Mouse (Mus musculus) left cerebral cortex, postnatal 25 days (tissue): ENCODE measurements at regions not wholly inside any gene's neighbourhood (a gene's known extent, or its start where the extent isn't known, plus 50 kb on each side); places are given as distances from the start of the nearest gene placed in this dataset.

Experiments used
- DNase-seq, 2 experiments: peaks; one replicate each; pipeline ENCODE4 v3.0.0; 2022; ENCODE audit warnings: low spot score in 2 of 2, mixed read lengths in 1 of 2
- intact Hi-C: fragments of 180-260 bp; cut with DNase I; formaldehyde crosslinking; loops from one replicate; pipeline ENCODE4 v1.15.1; 2025

DNA sequence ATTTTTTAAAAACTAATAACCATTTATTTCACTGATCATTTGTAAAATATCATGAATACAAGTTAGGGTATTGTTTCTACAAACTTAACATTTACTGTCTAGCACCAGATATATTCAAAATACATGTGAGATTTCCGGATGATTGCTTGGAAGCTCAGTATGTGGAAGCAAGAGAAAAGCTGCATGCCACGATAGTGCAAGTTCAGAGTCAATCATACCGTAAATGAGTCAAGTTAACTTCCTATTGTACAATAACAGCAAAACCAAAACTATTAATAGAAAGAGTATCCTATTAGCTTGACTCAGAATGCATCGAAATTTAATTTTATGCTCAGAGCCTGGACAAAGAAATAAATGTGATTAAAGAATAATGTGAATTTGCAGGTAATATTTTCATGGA is 1284.6 kb upstream of the Cited2 start:
- DNase-seq = no peak
- intact Hi-C loops = no loop called here

DNA sequence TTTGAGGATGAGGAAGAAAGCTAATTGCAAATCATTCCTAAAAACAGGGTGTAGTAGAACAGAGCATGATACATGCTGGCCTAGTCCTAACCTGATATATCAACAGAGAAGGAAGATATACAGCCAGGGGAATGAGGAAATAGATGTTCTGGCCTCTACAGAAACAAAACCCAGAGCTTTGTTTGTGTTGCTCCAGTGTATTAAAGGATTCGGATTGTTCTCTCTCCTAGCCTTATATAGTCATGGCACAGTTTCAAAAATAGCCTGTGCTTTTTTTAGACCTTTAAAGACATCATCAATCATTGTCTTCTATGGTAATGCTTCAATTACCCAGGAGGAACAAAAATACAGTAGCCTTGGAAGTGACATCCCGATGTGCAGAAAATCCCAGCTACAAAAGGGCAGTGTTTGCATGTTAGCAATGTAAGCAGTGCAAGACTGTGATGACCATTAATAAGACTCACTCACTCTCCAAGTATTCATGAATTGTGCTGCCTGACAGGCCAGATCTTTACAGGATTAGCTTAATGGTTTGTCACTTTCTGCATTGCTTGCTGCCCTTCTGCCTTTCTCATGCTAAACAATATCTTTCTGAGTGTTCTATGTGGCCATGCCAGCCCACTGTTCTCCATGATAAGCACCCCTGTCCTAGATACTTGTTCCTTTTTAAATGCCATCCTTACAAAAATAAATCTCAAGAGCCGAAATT is 1281.9 kb upstream of the Cited2 start:
- DNase-seq = peak in 1 of 2 experiments; percentile 3
- intact Hi-C loops = no loop called here

DNA sequence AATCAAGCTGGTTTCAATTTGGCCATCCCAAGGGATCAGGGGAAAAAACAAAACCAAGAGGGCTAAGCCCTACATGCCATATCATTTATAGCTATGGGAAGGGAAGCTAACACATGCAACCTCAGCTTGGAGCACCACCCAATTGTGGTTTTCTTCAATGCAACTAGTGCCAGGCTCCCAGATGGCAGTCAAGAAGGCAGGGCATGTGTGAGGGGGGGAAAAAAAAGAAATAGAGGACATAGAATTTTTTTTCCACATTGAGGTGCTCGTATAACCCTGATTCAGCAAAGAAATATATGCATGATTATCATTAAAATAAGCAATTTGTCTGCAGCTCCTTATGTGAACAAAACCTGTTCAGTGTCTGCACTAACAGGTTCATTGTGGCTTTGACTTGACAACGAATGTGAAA is 1281.4 kb upstream of the Cited2 start:
- peak in 1 of 2 experiments; percentile 2 for DNase-seq
- intact Hi-C loops = no loop called here

DNA sequence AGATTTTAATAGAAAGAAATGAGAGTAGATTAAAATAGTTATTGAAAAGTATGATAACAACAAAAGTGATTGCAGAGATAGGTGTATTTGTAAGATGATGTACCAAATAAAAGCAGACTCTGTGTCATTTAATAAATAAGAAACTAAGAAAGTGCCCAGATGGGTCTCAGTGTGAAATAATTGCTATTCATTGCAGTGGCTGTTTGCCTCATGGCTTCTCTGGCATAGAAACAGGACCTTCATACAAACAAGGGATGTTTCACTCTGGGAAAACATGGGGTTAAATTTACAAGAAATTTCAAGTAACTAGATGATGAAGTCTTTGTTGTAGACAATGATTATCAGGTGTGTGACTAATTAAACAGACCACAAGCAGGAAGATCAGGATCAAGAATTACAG is 1279.1 kb upstream of the Cited2 start:
- intact Hi-C loops = no loop called here
- no peak for DNase-seq

DNA sequence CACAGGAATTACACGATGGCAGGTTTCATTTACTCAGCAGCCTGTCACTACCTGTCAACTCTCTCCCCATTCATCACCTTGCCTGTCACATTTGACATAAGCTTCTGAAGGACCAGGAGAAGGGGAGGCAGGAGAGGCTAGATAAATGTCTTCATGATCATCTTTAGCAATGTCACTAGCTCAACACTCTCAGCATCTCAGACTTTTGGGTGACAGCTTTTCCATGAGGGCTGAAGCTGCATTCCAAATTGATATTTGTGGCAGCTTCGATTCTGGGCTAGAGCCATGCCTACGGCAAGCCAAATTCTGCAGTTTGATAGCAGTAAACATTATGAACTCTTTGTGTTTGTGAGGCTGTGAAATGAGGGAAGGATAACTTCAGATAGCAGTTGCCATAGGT is 1255.1 kb upstream of the Cited2 start:
- DNase-seq = no peak
- intact Hi-C loops = no loop called here

DNA sequence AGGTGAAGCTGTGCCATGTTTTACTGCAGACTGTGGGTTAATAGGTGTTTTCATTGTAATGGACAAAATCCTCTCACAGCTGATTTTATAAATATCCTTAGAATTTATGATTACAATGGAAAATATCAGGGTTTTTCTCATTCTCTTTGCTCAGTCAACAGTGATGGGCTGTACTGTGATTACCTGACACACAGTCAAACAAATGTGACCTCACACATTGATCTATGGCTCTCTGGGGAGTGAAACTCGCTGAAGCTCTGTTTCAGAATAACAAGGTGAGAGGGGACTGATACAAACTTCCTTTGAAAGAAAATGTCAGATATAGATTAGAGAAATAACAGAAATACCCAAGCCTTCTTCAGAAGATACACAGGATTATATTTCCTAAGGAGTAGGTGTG is 1253.3 kb upstream of the Cited2 start:
- intact Hi-C loops = no loop called here
- no peak for DNase-seq

DNA sequence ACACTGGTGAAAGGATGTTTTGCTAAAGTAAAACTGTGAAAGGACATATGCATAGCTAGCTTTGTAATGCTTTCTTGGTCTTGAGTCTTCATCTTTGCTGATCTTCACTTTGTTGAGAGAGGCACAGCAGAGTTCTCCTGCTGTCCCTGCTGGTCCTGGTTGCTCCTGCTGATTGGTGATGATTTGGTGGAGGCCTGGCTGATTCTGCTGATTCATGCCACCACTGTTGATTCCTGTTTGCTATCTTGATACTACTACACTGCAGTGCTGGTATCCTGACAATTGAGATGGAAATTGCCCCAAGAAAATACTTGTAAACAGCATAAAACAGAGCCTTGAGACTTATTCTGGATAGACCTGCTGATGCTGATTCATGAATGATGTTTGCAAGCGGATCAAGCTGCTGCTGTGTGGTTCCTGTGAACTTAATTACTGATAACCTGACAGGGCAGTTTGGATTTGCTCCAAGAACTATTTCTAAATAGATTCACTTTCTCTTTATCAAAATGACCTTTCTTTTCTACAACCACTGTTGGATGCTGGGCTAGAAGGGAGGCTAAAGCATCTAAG is 1249.0 kb upstream of the Cited2 start:
- DNase-seq = no peak
- intact Hi-C loops = no loop called here

DNA sequence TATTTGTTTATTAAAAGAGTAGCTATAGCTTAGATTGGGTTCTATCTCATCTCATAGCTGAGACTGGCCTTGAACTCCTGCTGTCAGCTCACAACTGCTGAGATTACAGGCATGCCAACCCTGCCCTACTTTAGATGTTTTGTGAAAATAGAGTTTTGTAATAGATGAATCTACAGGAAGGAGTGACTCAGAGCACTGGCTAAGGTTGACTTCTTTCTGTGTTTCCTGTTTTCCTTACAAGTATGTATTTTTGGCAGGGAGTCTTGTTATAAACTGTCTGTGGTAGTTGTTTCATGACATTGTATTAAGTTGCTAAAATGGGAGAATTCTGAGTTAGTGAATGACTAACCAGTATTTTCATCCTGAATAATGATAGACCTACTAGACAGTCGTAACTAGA is 1224.4 kb upstream of the Cited2 start:
- no peak for DNase-seq

DNA sequence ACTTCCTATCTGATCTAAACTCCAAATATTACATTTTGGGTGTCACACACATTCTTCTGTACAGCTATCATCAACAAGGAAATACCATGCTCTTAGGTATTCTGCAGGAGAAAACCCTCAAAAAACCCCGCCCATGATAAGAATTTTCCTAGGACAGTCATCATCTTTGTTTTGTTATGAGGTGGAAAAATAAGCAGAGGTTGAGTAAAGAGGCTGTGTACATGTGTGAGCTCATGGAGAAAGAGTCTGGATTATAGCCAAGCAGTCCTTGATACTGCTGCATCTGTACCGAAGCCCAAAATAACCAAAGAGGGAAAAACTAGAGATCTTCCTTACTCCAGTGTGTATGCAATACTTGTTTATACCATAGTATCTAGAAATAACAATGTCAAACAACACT is 1215.3 kb upstream of the Cited2 start:
- intact Hi-C loops = no loop called here
- DNase-seq = no peak

More for the DNA sequence above, 1224.4 kb upstream of the Cited2 start:
- intact Hi-C loops = no loop called here

DNA sequence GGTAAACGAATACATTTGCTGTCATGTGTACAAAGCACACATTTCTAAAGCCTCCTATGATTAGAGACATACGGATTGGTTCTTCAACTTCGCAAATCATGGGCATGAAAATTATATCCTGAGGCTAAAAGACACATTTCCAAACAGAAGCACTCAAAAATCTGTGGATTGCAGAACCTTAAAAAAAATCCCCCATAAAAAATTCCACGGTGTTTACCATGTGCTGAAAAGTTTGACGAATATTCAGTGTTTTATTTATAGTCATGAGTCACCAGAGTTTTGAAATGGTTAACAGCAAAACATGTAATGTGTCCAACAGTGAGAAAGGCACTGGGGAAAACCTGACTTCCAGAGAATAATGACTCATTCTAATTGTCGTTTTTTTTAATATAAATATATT is 1214.9 kb upstream of the Cited2 start:
- intact Hi-C loops = no loop called here
- DNase-seq = no peak

DNA sequence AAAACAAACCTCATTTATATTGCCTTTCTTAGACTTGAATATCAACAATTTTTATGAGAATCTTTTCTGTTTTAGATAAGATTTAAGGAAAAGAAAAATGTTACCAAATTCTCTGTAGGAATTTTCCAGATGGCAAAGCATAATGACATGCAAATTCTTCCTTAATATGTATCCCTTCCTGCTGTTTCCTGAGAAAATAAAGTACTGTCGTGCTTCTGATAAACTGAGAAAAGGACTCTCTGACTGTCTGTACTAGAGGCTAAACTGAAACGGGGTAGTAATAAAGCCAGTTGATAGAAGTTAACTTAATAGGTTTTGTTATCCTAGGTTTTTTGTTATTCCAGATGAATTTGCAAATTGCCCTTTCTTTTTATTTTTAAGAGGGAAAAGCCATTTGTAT is 1208.4 kb upstream of the Cited2 start:
- DNase-seq = peak in 1 of 2 experiments; percentile 20
- intact Hi-C loops = no loop called here

DNA sequence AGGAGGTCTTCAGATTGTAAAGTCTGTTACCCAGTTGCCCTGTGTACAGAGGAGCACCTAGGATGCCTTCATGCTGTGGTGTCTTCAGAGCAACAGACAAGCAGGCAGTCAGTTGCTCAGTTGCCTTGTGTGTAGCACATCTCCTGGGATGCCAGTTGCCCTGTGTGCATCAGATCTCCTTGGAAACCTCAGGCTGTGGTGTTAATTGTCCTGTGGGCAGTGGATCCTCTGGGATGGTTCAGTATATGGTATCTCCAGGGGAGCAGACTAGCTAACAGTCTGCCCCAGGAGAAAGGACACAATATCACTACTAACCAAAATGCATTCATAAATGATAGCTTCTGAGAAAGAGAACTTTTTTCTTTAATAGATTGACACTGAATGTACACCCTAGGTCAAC is 1201.1 kb upstream of the Cited2 start:
- no peak for DNase-seq
- intact Hi-C loops = loop anchor here (5.0 to 10.0 kb wide), 2 partner anchors 55 to 1203 kb away; partner anchors contain the start of gene Cited2

DNA sequence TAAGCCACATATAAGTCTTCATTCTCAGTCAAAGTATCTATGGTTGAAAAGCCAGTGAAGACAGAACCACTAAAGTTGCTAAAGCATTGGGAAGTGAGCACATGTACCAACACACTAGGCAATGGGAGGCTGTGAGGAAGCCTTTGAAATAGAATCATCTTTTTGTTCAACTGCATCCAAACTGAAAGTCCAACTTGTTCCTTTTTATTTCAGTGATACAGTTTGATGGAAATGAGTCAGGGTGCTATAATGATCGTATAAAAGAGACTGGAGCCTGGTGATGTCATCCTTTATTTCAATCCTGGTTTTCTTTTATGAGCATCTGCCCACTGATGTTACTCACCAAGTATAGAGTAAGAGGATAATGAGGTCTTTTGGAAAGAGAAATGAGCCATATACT is 1198.9 kb upstream of the Cited2 start:
- DNase-seq = peak in 1 of 2 experiments; percentile 66
- intact Hi-C loops = loop anchor here (5.0 to 10.0 kb wide), 2 partner anchors 53 to 1201 kb away; partner anchors contain the start of gene Cited2

DNA sequence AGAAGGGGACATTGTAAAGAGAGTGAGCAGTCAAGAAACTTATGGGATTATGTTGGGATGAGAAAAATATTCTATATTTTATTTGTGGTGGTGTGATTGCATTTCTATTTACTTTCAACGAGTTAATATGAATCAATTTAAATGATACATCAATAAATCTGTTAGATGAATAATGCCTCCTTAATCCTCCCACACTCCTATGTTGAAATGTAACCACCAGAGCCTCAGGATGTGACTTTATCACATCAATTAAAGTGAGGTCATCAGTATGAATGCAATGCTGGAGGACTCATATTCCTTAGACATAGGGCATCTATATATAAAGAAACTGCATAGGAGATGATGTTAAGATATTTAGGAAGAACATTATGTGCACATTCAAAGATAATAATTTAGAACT is 1195.3 kb upstream of the Cited2 start:
- no peak for DNase-seq
- intact Hi-C loops = loop anchor here (10.0 kb wide), 1 partner anchor 1197 kb away; the partner anchor contains the start of gene Cited2

DNA sequence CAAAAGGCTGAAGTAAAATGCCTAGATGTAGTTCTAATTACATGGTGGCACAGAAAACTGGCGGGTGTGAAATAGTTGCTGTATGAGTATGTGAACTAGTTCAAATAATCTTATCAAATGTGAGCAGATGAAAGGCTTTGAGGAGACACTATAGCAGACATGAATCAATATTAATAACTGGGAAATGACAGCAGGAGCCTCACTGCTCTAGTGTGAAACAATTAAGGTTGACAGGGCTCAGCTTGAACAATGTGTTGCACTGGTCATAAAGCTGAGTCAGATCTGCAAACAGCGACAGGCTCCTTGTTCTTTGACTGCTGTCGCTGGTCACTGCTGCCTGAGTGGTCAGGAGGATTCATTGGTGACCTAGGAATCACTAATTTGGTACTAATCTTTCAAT is 1185.4 kb upstream of the Cited2 start:
- DNase-seq = no peak
- intact Hi-C loops = no loop called here

DNA sequence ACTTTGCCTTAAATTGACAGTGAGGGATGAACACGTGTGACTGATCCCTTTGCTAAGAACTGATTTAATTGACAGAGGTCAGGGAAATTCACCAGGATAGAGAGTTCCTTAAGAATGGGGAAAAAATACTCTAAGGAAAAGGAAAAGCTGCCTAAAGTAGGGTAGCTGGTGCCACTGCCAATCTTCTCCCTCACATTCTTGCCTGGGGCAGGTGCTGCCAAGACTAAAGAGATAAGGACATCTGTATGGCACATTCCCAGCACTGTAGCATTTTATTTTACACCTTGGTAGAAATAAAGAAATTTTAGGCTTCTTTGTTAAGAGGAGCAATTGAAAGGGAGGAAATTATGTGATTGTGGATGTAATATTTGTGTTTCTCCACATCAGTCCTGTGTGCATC is 1184.6 kb upstream of the Cited2 start:
- intact Hi-C loops = no loop called here
- DNase-seq = no peak

DNA sequence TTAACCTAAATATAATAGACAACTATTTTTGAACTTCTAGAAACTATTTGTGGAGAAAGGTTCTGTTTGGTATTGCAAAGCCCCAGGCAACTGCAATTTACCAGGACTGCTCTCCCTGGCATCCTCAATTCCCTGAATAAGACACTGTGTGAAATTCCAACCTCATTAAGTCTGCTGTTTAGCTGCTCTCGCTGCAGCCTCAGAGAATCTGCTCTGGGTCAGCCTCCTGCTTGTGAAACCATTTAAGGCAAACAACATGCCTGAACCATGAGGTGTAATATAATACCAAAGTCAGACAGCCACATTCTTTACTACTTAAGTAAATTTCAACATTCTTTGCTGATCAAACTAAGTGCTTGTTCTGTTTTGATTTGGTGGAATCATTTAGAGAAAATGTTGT is 1177.6 kb upstream of the Cited2 start:
- intact Hi-C loops = no loop called here
- DNase-seq = no peak

DNA sequence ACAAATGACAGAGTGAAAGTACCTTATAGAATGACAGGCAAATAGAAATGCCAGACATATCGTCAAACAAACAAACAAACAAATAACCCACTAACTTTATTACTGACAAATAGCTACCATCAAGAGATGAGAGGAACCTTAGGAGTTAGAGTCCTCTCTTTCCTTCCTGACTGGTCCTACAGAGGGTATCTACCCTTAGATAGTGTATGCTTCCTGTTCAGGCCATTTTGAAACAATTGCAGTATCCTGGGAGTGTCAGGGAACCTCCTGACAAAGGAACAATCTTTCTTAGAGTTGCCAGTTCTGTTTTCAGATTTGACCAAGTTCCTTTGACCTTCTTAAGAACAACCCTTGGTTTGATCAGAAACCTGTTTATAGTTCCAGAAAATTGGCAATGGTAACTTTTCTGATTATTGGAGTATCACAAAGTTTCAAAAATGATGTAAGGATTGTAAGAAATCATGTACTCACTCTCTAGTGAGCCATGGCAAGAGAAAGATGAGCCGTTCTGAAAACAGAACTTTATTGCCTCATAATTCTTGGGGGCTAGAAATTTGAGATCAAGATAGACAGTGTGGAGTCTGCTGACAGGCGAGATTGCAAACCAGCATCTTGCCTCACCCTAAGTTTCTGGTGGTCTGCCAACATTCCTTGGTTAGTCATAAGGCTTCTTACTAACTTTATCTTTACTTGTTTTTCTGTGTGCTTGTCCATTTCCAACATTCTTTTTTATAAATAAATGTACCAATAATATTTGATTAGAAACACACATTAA is 1170.0 kb upstream of the Cited2 start:
- intact Hi-C loops = no loop called here
- DNase-seq = peak in 1 of 2 experiments; percentile 19

DNA sequence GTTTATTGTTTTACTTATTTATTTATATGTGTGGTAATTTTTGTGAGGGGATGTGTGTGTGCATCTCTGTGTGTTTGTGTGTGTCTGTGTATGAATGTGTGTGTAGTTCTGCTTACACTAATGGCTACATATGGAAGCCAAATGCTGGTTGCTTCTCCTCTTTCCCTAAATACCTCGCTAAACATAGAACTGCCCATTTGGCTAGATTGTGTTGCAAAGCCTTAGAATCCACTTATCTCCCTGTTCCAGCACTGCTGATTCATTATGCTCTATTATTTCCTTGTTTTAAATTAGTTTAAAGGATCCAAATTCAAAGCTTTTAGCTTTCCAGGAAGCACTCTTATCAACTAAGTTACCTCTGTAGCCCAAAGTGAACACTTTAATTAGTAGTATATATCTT is 1148.5 kb upstream of the Cited2 start:
- intact Hi-C loops = no loop called here

DNA sequence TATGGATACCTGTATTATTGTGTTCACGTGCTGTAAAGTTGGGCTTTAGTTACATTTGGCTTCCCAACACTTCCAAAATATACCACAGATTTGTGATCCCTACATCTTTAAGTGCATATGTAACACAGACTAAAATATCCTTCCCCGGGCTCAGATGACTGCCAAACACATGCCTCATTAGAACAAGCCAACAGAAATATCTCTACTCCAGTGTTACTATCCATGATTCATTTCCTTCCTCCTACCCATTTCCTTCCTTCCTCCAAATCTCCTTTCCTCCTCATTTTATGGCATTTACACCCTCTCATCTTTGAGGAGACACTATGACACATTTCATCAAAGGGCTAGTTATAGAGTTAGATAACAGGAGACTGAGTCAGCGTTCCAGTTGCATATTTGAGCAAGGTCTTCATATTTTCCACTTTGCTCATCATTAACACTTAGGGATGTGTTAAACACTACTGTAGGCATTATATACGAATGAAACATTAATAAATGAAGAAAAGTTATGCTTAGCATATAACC is 1144.4 kb upstream of the Cited2 start:
- peak in 1 of 2 experiments; percentile 74 for DNase-seq
- intact Hi-C loops = loop anchor here (5.0 kb wide), 1 partner anchor 56 kb away; no protein-coding TSS in a partner anchor

More for the DNA sequence above, 1148.5 kb upstream of the Cited2 start:
- peak in 1 of 2 experiments; percentile 33 for DNase-seq
